Mouse (Mus musculus): Measurements from ENCODE around the gene Bcat1.
A peak's percentile ranks its signal among the peaks of the same experiment; 100 is the strongest.

The Bcat1 gene

GRCm38 (mm10) chr6:145056102-145056501 lies 19.9 kb downstream of the Bcat1 start:
- DNase-seq (ENCODE audit: low read depth, low spot score), result no peak

GRCm38 (mm10) chr6:145055277-145055858 lies 20.6 kb downstream of the Bcat1 start:
- no peak for DNase-seq (ENCODE audit: low read depth, low spot score)

DNA sequence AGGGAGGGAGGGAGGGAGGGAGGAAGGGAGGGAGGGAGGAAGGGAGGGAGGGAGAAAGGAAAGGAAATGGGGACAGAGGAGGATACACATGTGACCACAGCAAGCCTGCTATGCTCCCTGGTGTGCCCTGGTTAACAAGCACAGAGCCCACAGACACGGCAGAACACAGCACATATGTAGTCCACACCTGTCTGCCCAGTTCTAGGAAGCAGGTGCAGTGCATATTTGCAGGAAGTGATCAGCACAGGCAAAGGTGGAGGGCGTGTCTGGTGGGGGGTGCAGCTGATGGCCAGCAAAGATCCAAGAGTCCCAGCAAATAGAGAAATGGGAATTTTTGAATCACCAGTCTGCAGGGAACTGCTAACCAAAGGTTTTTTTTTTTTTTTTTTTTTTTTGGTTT lies 23.3 kb downstream of the Bcat1 start:
- no peak for DNase-seq (ENCODE audit: low read depth, low spot score)

DNA sequence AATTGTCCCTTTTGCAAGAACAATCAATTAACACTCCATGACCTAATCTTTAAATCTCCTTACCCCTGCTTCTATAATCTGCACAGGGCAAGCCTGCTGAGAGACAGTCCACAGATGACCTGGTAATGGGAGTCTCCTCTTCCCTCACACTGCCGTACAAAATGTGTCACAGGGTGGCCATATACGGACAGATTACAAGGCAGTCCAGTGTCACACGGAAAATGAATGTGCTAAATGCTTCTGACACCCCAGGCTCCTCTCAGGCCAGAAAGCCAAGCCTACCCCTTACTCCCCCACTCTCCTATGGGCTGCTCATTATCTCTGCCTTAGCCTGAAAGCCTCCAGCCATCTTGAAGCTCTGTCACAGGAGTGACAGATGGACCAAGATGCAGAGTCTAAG lies 25.1 kb downstream of the Bcat1 start:
- DNase-seq (ENCODE audit: low read depth, low spot score), result no peak

DNA sequence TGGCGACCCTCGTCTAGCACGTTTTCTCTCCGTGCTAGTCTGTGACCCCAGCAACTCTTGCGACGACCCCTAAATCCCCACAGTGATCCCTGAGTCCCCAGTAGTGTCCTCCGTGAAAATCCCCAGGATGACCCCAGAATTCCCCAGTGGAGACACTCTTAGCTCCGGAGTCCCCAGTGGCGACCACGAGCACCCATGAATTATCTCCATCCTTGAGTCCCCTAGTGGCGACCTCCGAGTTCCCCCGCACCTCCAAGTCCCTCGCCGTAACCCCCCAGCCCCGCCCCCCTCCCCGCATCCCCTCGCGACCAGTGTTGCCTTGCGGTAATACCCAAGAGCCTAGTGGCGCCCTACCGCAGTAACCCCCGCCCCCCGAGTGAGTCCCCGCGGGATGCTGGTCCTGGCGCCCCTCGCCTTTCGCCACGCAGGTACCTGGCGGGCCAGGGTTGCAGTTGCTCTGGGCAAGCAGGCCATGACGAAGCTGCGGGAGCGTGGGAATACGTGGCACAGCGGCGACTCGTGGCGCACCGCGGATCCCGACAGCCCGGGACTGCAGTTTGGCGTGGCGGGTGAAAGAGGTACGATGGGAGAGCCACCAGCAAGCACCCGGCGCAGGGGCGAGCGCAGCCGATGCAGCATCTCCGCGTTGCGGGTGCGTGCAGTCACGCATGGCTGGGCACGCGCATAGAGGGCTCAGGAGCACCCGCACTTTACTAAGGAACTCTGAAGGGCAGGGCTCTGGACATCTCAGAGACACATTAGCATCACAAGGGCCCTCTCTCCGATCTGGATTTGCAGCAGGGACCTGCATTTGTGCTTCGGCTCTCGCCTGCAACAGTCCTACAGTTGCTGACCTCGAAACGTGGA lies 27.6 kb downstream of the Bcat1 start:
- DNase-seq (ENCODE audit: low read depth, low spot score), result no peak

- DNase-seq (ENCODE audit: low read depth, low spot score), result no peak
Observed at GRCm38 (mm10) chr6:145047445-145047857, 28.5 kb downstream of the Bcat1 start.

DNA sequence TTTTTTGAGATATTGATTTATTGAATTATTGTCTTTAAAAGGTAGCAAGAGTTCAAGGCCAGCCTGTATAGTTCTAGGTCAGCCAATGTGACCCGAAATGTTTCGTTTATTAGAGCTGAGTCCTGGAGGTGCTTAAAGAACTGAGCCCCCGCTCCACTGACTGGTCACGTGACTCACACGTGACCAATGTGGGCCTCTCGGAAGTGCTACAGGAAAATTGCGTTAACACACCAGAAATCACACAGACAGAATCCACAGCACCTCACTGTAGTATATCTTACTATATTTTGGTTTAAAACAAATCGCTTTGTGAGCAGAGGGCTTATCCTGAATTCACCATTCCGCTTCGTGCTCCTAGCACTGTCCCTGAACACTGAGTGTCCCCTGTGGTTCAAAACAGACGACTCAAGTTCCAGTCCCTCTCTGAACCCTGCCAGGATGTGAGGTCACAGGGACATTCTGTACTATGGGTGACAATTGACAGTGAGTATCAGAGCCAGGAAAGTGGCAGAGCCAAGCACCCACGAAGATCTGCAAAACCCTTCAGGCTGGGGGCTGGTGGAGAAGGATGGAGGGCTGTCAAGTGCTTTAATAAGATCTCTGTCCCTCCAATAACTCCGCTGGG lies 29.6 kb downstream of the Bcat1 start:
- DNase-seq (ENCODE audit: low read depth, low spot score), result no peak

DNA sequence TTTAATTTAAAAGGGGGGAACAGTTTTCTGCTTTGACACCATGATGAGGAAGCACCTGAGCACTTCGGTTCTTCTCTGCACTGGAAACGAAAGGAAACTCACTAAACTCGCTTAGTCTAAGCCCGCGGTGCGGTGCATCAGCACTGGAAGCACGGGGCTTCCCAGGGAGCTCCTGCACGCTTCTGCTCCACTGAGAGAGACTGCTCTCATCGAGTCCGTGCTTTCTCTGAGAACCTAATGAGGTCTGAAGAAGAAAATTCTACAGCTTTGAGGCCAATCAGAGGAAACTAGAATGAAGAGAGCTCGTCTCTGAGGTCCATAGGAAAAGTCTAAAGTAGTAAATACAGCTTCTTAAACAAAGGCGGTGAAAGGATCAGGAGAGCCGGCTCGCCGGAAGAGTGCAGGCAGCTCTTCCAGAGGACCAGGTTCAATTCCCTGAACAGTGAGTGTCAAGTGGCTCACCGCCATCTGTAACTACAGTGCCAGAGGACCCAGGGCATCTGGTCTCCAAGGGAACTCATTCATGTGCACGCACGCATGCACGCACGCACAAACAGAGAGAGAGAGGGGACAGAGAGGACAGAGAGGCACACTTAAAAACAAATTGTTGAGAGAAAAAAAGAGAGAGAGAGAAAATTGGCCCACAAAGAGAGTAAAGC lies 30.9 kb downstream of the Bcat1 start:
- no peak for DNase-seq (ENCODE audit: low read depth, low spot score)

GRCm38 (mm10) chr6:145040732-145041131 lies 35.3 kb downstream of the Bcat1 start:
- DNase-seq (ENCODE audit: low read depth, low spot score), result no peak

DNA sequence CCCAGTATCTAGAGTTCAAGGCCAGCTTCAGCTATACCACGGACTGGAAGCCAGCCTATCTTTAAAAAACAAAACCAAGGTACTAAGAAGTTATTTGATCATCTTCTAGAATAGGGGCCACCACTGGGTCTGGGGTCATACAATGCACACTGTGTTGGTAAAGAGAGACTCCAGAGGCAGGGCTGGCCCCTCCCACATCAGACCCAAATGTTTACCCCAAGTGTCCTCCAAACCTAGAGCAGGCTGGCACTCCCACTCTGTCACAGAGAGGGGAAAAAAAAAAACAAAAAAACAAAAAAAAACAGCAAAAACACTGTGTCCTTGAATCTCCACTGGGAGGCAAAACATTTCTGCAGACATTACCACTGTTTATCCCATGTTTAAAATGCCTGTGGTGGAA lies 38.4 kb downstream of the Bcat1 start:
- DNase-seq (ENCODE audit: low read depth, low spot score), result no peak

DNA sequence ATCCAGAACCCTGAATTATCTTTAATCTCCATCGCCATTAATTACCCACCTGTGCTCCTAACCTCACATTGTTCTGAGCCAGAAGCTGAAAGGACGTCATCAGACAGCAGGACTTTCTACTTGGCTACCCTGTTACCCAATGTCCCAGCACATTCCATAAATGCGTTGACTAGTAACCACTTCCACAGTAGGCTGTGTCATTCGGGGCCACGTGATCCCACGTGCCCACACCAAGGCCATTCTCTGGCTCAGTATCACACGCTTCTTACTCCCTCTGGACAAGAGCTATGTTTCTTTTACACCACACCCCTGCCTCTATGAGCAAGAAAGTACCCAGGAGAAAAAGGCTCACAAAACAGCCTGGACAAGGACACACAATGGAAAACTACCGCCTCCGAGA lies 40.6 kb downstream of the Bcat1 start:
- DNase-seq (ENCODE audit: low read depth, low spot score), result no peak

- DNase-seq (ENCODE audit: low read depth, low spot score), result no peak
Observed at GRCm38 (mm10) chr6:145030587-145030986, 45.4 kb downstream of the Bcat1 start.

- no peak for DNase-seq (ENCODE audit: low read depth, low spot score)
Observed at GRCm38 (mm10) chr6:145023990-145024389, 52.0 kb downstream of the Bcat1 start.

- DNase-seq (ENCODE audit: low read depth, low spot score), result peak; percentile 53
Observed at GRCm38 (mm10) chr6:145022966-145023725, 52.8 kb downstream of the Bcat1 start.

- no peak for DNase-seq (ENCODE audit: low read depth, low spot score)
Observed at GRCm38 (mm10) chr6:145022349-145022748, 53.6 kb downstream of the Bcat1 start.

DNA sequence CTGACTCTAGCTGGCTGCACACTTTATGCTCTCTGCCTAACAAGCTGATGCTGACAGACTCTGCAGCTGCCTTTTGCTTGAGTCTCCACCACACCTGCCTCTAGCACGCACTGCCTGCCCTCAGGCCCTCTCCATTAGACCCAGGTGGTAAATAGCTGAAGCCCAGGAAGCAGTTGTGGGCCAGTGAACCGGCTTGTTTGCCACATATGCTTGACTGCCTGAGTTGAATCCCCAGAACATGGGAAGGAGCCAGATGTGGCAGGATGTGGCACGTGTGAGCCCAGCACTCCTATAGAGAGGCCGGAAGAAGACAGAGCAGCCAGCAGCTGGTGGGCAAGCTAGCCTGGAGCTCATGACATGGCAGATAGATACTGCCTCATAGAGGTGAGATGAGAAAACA lies 55.4 kb downstream of the Bcat1 start:
- DNase-seq (ENCODE audit: low read depth, low spot score), result peak; percentile 36

- DNase-seq (ENCODE audit: low read depth, low spot score), result no peak
Observed at GRCm38 (mm10) chr6:145018295-145018694, 57.7 kb downstream of the Bcat1 start.

DNA sequence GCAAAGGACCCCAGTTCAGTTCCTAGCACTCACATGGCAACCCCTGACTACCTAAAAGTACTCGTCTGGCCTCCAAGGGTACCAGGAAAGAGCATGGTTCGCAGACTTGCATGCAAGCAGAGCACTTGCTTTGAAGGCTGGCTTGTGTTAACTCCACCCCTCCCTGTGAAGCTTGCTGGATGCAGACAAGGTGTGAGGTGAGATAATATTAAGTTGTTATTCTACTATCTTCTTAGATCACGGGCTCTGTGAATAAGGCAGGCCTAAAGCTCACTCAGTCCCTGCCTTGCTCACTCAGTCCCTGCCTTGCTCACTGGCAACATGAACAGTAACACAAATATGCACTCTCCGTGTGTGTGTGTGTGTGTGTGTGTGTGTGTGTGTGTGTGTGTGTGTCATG lies 58.5 kb downstream of the Bcat1 start:
- no peak for DNase-seq (ENCODE audit: low read depth, low spot score)

GRCm38 (mm10) chr6:145016639-145017038 lies 59.3 kb downstream of the Bcat1 start:
- DNase-seq (ENCODE audit: low read depth, low spot score), result no peak

DNA sequence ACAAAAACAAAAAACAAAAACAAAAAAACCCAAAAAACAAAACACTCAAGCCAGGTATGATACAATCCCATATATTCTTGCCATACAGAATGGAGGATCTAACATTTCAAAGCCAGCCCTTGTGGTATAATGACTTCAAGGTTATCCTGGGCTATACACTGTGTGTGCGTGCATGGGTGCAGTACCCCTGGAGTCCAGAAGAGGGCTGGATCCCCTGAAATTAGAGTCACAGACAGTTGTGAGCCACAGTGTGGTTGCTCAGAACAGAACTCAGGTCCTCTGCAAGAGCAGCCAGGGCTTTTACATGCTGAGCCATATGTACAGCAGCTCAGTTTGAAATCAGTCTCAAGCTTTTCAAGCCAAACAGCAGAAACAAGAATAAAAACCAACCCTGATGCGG lies 61.0 kb downstream of the Bcat1 start:
- DNase-seq (ENCODE audit: low read depth, low spot score), result no peak

- no peak for DNase-seq (ENCODE audit: low read depth, low spot score)
Observed at GRCm38 (mm10) chr6:145012699-145013098, 63.3 kb downstream of the Bcat1 start.

DNA sequence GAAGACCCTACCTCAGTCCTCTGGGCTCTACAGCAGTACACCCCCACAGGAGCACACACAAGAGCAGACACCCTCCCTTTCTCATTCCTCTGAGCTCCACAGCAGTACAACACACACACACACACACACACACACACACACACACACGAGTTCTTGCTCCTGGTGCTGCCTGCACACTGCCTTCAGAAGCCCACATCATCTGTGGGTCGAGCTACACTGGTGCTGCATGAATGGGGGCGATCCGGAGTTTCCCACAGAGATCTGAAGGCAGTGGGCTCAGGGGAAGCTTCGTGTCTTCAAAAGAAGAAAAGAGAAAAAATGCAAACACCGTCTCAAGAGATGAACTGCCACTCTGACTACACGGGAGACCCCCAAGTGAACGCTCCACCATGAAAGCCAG lies 64.8 kb downstream of the Bcat1 start:
- DNase-seq (ENCODE audit: low read depth, low spot score), result no peak

Data from forelimb bud, embryonic 11.5 days (tissue).